In the genomic region with DNA sequence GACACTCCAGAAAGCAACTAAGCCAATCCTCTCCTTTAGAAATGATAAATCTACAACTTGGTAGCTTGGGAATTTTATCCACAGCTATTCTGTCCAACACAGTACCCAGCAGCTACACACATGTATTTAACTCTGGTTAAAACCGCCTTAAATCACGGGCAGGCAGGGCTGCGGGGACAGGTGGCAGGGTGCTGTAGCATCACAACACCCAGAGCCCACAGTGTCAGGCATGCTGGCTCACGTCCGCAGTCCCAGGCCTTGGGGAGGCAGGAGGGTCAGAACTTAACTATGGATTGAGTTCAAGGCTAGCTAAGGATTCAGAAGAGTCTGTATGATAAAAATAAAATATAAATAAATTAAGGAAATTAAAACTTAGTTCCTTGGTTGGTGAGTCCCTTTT, we compare ENCODE assay signal across 17 mouse cellular contexts. TPM values are rescaled to one million over a fixed set of nuclear protein-coding genes. Genes with fewer than 3 reads are reported as not detected.
A peak's percentile ranks its signal among the peaks of the same experiment; 100 is the strongest.
DNase-seq lines count a peak whose midpoint lies in the region; ATAC-seq lines count a peak whose summit lies in the region.
"Had no signal": no experiment of that assay in that cellular context is flagged by ENCODE, and none has a peak within 500 bp of the region (broad histone marks: within the 10 kb centered on the region; RNA-seq: fewer than 3 reads in every experiment).

No protein-coding gene starts in this region.

- ATAC-seq in cerebellum, adult (ENCODE audit: insufficient number of reproducible peaks, low FRiP score, low TSS enrichment), result no peak
- ATAC-seq: forebrain, embryonic 15.5 days; hindbrain, embryonic 16.5 days had no signal

- DNase-seq in adrenal gland, postnatal 36 days, result peak; percentile 52 to 60
- no peak for DNase-seq in adrenal gland, adult 18-20 months (ENCODE audit: low spot score in 2 of 2)
- peak; percentile 64 for DNase-seq in thymus, postnatal 14 days
- DNase-seq in thymus, adult 18-20 months, result no peak
- DNase-seq in thymus, postnatal 36 days, result peak; percentile 47 to 66
- DNase-seq: cerebellum, adult 11 months; cerebellum, adult 8-10 months; cerebellum, postnatal 25 days; gastrocnemius, postnatal 36 days; heart, adult 11 months; heart, postnatal 10 days; heart, postnatal 4 days had no signal

RNA-seq across cellular contexts. Expression of gene Dad1, which starts 17.0 kb away (rescaled TPM):
- 100 to 1,000 TPM; 341 to 382 TPM for total RNA-seq in adrenal gland, postnatal 36 days (2021)
- 100 to 1,000 TPM; 381 to 382 TPM for total RNA-seq in adrenal gland, adult 18-20 months (2021)

RNA-seq across cellular contexts. Expression of gene Abhd4, which starts 17.1 kb away (rescaled TPM):
- 100 to 1,000 TPM; 479 to 663 TPM for total RNA-seq in adrenal gland, postnatal 36 days (2021)
- total RNA-seq in adrenal gland, adult 18-20 months (2021), result 100 to 1,000 TPM; 463 to 735 TPM

RNA-seq across cellular contexts. Expression of gene Olfr49, which starts 47.9 kb away (rescaled TPM):
- not detected for total RNA-seq in adrenal gland, postnatal 36 days (2021)
- under 1 TPM in 1 of 2 experiments, not detected in 1; 0.07 TPM for total RNA-seq in adrenal gland, adult 18-20 months (2021)
- total RNA-seq: ES-E14; gastrocnemius, adult 8-10 months; gastrocnemius, postnatal 36 days; heart, postnatal 10 days; heart, postnatal 4 days had no signal

Comparison
In these comparisons a context has a peak if more than half of its experiments do, and no peak if none do; other contexts are left out.
1. DNase-seq: peak in adrenal gland, postnatal 36 days (2 of 2), thymus, postnatal 14 days (single experiment) and thymus, postnatal 36 days (2 of 2); none in adrenal gland, adult 18-20 months (0 of 2) and thymus, adult 18-20 months (0 of 2).